Comparison of ENCODE assay signal across 30 mouse cellular contexts in the genomic region with DNA sequence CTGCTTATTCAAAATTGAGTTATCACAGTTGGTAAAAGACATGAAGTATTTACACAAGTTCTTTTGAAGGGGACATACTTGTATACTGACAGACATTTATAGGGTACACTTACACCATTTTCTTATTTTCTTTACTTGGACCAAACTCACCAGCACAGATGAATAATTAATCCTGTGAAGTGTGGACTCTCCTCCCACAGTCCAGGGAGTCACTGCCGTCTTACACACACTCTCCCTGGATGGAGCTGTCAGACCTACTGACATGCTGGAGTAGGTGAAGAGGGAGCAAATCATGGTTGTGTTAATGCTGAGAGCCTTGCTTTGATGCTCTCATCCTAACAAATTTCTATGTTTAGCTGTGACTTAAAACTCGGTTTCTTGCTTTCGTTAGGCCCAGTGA. TPM values are rescaled to one million over a fixed set of nuclear protein-coding genes. Genes with fewer than 3 reads are reported as not detected.
DNase-seq lines count a peak whose midpoint lies in the region; ATAC-seq lines count a peak whose summit lies in the region.
"Had no signal": no experiment of that assay in that cellular context is flagged by ENCODE, and none has a peak within 500 bp of the region (broad histone marks: within the 10 kb centered on the region; RNA-seq: fewer than 3 reads in every experiment).

No protein-coding gene starts in this region.

- H3K4me2 ChIP-seq in kidney, embryonic 14.5 days (replicated peaks; ENCODE audit: low read depth, low read length), result no peak overlapping the region
- no peak overlapping the region for H3K4me2 ChIP-seq in kidney, embryonic 16.5 days (replicated peaks; ENCODE audit: low read depth, low read length)
- H3K4me2 ChIP-seq: embryonic facial prominence, embryonic 13.5 days; forebrain, embryonic 12.5 days; forebrain, embryonic 15.5 days; heart, embryonic 13.5 days; hindbrain, embryonic 14.5 days had no signal

- WGBS in kidney, embryonic 14.5 days, result 79% methylated on average over 3 of the region's 3 CpGs
- 74% methylated on average over 3 of the region's 3 CpGs for WGBS in kidney, embryonic 16.5 days

- H3K27me3 ChIP-seq in kidney, embryonic 14.5 days (ENCODE audit: control insufficient read depth, insufficient read depth, low read length), result no peaks in the 10 kb centered on the region
- H3K27me3 ChIP-seq in kidney, embryonic 16.5 days (ENCODE audit: insufficient read depth, low read length), result no peaks in the 10 kb centered on the region
- H3K27me3 ChIP-seq: CH12.LX; embryonic facial prominence, embryonic 13.5 days; forebrain, embryonic 12.5 days; forebrain, embryonic 15.5 days; heart, embryonic 13.5 days; Patski had no signal

- peaks cover 66% of the 10 kb centered on the region for H3K36me3 ChIP-seq in kidney, embryonic 14.5 days (ENCODE audit: control insufficient read depth, insufficient read depth, low read length)
- H3K36me3 ChIP-seq in kidney, embryonic 16.5 days (ENCODE audit: insufficient read depth, low read length), result peaks cover 51% of the 10 kb centered on the region

- no peak overlapping the region for H3K4me3 ChIP-seq in kidney, embryonic 14.5 days (ENCODE audit: low read length)
- H3K4me3 ChIP-seq in kidney, embryonic 16.5 days (ENCODE audit: low read length), result no peak overlapping the region
- H3K4me3 ChIP-seq: embryonic facial prominence, embryonic 10.5 days; embryonic facial prominence, embryonic 13.5 days; erythroblast, embryonic 14.5 days; forebrain, embryonic 12.5 days; forebrain, embryonic 15.5 days; heart, embryonic 10.5 days; heart, embryonic 13.5 days had no signal

- ATAC-seq in kidney, embryonic 14.5 days (ENCODE audit: low FRiP score, low TSS enrichment), result no peak
- ATAC-seq in kidney, embryonic 16.5 days (ENCODE audit: low FRiP score, low TSS enrichment), result no peak
- ATAC-seq in CD4-positive, CD25-positive, alpha-beta regulatory T cell, adult 4 months, result no peak
- ATAC-seq: forebrain, embryonic 15.5 days; Patski had no signal

- H3K4me1 ChIP-seq in kidney, embryonic 14.5 days (ENCODE audit: control insufficient read depth, insufficient read depth, low read length), result no peaks in the 10 kb centered on the region
- no peaks in the 10 kb centered on the region for H3K4me1 ChIP-seq in kidney, embryonic 16.5 days (ENCODE audit: insufficient read depth, low read length)
- H3K4me1 ChIP-seq: embryonic facial prominence, embryonic 10.5 days; embryonic facial prominence, embryonic 13.5 days; forebrain, embryonic 12.5 days; forebrain, embryonic 15.5 days; heart, embryonic 10.5 days had no signal

- peak; percentile 36 for DNase-seq in kidney, adult 11 months
- peak; percentile 41 to 49 for DNase-seq in kidney, adult 8-10 months
- peak; percentile 39 for DNase-seq in kidney, postnatal 14 days
- DNase-seq in heart, adult 8-10 months (ENCODE audit: low spot score), result no peak
- DNase-seq: adrenal gland, postnatal 10 days; adrenal gland, postnatal 36 days; cerebellum, adult 18-20 months; cerebellum, adult 9-10 months; cerebellum, postnatal 25 days; embryo, embryonic 11 days; gastrocnemius, postnatal 25 days; heart, adult 18-20 months; heart, postnatal 14 days; heart, postnatal 4 days had no signal

- no peak overlapping the region for H3K27ac ChIP-seq in kidney, embryonic 14.5 days (ENCODE audit: low read depth, low read length)
- no peak overlapping the region for H3K27ac ChIP-seq in kidney, embryonic 16.5 days (ENCODE audit: low read length)
- H3K27ac ChIP-seq: embryonic facial prominence, embryonic 10.5 days; embryonic facial prominence, embryonic 13.5 days; forebrain, embryonic 12.5 days; forebrain, embryonic 15.5 days; heart, embryonic 10.5 days; heart, embryonic 13.5 days; hindbrain, embryonic 14.5 days had no signal

- H3K9me3 ChIP-seq in kidney, embryonic 14.5 days (ENCODE audit: control insufficient read depth, low read length), result no peaks in the 10 kb centered on the region
- no peaks in the 10 kb centered on the region for H3K9me3 ChIP-seq in kidney, embryonic 16.5 days (ENCODE audit: low read length)
- H3K9me3 ChIP-seq: embryonic facial prominence, embryonic 10.5 days; embryonic facial prominence, embryonic 13.5 days; forebrain, embryonic 12.5 days; forebrain, embryonic 15.5 days; G1E; heart, embryonic 10.5 days; heart, embryonic 13.5 days had no signal

- H3K9ac ChIP-seq in kidney, embryonic 14.5 days (ENCODE audit: low read depth, low read length), result no peak overlapping the region
- no peak overlapping the region for H3K9ac ChIP-seq in kidney, embryonic 16.5 days (replicated peaks; ENCODE audit: low read length)
- H3K9ac ChIP-seq: embryonic facial prominence, embryonic 13.5 days; forebrain, embryonic 12.5 days; forebrain, embryonic 15.5 days; heart, embryonic 13.5 days; hindbrain, embryonic 14.5 days had no signal

RNA-seq across cellular contexts. Expression of gene Gm49321, which starts 7.2 kb away (rescaled TPM):
- polyA plus RNA-seq in kidney, embryonic 14.5 days (2014; fragmentation: Nextera tagmentation; extraction: Ambion mirVana), result 8.7 and 13.9 TPM in 2 replicates
- 13.1 and 14.8 TPM in 2 replicates for polyA plus RNA-seq in kidney, embryonic 16.5 days (2015; fragmentation: Nextera tagmentation; extraction: Ambion mirVana)
- total RNA-seq in heart, adult 8-10 months (2022), result 10 to 100 TPM in 1 of 4 experiments, 1 to 10 TPM in 3; 5.1 to 10.5 (median 6.7) TPM
- polyA plus RNA-seq in CD4-positive, CD25-positive, alpha-beta regulatory T cell, adult 4 months (2017; shearing (Covaris generic)), result 10 to 100 TPM; 13.2 to 14.3 TPM
- total RNA-seq: CH12.LX; common myeloid progenitor, adult 5-6 weeks had no signal
- polyA plus RNA-seq: erythroblast, embryonic 14.5 days; G1E; gonadal fat pad, adult 2 months had no signal

RNA-seq across cellular contexts. Expression of gene Hif1a, which starts 29.1 kb away (rescaled TPM):
- polyA plus RNA-seq in kidney, embryonic 14.5 days (2014; fragmentation: Nextera tagmentation; extraction: Ambion mirVana), result 64.9 and 114 TPM in 2 replicates
- 70.5 and 73.6 TPM in 2 replicates for polyA plus RNA-seq in kidney, embryonic 16.5 days (2015; fragmentation: Nextera tagmentation; extraction: Ambion mirVana)
- 10 to 100 TPM; 39.3 to 48.6 (median 43.8) TPM for total RNA-seq in heart, adult 8-10 months (2022)
- 10 to 100 TPM; 71.8 to 75.2 TPM for polyA plus RNA-seq in CD4-positive, CD25-positive, alpha-beta regulatory T cell, adult 4 months (2017; shearing (Covaris generic))

RNA-seq across cellular contexts. Expression of gene Snapc1, which starts 34.0 kb away (rescaled TPM):
- 15.1 and 16.1 TPM in 2 replicates for polyA plus RNA-seq in kidney, embryonic 14.5 days (2014; fragmentation: Nextera tagmentation; extraction: Ambion mirVana)
- polyA plus RNA-seq in kidney, embryonic 16.5 days (2015; fragmentation: Nextera tagmentation; extraction: Ambion mirVana), result 22.3 and 22.8 TPM in 2 replicates
- total RNA-seq in heart, adult 8-10 months (2022), result 10 to 100 TPM in 1 of 4 experiments, 1 to 10 TPM in 3; 8.4 to 14.0 (median 9.2) TPM
- 10 to 100 TPM; 19.4 to 24.7 TPM for polyA plus RNA-seq in CD4-positive, CD25-positive, alpha-beta regulatory T cell, adult 4 months (2017; shearing (Covaris generic))
